Mouse (Mus musculus): ENCODE results near the gene Flt1. TPM values are rescaled to one million over a fixed set of nuclear protein-coding genes. Genes with fewer than 3 reads are reported as not detected.
A peak's percentile ranks its signal among the peaks of the same experiment; 100 is the strongest.
"Not testable (repeated sequence)": the region's sequence is repeated elsewhere in the genome, so short reads cannot be mapped to it uniquely, and the experiment has no call there.

Flt1 gene
- polyA plus RNA-seq, 1 experiment from 2014 or later: 11.8 TPM

DNA sequence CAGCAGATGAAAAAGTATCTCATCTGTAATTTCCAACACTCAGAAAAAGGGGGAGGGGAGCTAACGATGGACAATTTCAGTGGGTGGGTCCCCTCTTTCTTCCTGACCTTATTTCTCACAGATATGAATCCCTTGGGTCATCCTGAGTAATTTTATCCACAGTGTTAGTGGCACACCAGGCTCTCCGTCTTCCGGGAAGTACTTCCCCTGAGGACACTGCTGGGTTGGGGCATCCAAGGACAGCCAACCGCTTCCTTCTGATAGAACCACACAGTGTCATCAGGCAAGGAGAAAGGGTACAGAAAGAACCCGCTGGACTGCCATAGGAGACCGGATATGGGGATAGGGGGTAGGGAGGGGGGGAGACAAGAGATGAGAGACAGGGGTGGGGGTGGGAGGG lies 111.2 kb downstream of the Flt1 start:
- DNase-seq (ENCODE audit: low spot score): no peak
- Histone ChIP-seq H3K36me3 (no peaks in the 10 kb centered on the region), H3K27me3 (ENCODE audit: insufficient read depth, poor library complexity, severe bottlenecking) (no peaks in the 10 kb centered on the region), H3K27ac (no peak overlapping the region), H3K4me3 (no peak overlapping the region), H3K4me1 (replicated peaks) (no peaks in the 10 kb centered on the region), H3K9me3 (no peaks in the 10 kb centered on the region)
- 87% methylated on average over 6 of the region's 6 CpGs for WGBS

DNA sequence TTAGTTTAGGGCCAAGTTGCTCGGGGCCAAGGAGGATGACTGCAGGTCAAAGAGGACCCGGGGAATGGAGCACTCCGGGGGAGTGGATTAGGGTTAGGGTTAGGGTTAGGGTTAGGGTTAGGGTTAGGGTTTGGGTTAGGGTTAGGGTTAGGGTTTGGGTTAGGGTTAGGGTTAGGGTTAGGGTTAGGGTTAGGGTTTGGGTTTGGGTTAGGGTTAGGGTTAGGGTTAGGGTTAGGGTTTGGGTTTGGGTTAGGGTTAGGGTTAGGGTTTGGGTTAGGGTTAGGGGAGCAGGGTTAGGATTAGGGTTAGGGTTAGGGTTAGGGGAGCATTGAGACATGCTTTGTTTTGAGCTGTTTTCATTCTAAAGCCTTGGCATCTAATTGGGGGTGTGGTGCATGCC lies 114.5 kb downstream of the Flt1 start:
- H3K36me3 ChIP-seq; H3K27ac ChIP-seq; H3K4me3 ChIP-seq; H3K9me3 ChIP-seq; DNase-seq (ENCODE audit: low spot score); H3K27me3 ChIP-seq (ENCODE audit: insufficient read depth, poor library complexity, severe bottlenecking); H3K4me1 ChIP-seq (replicated peaks): not testable (repeated sequence)
- 82% methylated on average over 3 of the region's 3 CpGs for WGBS

DNA sequence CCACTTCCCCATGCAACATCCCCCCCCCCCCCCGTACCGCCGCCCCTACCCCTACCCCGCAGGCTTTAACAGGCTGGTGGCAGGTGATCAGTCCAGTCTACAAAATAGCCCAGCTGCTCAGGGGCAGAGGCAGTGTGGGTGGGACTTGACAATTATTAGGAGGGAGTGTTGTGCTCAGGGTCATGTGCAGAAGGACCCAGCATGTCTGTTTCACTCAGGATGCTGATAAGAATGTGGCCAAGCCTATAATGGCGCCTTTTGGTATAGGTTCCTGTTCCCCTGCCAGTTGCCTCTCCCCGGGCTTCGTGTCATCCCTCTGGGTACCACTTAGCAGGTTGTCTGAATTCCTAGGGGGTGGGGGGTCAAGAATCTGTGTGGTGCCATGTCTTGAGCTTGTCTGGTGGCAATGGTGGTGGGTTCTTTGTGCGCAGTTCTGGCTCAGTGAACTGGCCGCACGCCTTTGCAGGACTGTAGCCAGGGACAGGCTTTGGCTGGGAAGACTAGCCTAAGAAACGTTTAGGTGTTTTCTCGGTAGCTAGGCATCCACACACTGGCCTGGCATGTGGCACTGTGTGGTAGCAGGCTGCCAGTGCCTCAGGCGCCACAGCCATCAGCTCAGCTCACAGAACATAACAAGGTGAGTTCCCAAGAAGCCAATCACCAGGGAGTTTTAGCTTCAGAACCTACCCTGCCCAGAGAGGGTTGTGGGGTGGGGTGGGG lies 118.4 kb downstream of the Flt1 start:
- H3K4me3 ChIP-seq: no peak overlapping the region
- no peak overlapping the region for H3K27ac ChIP-seq
- no peak for DNase-seq (ENCODE audit: low spot score)
- no peaks in the 10 kb centered on the region for H3K4me1 ChIP-seq (replicated peaks)
- H3K36me3 ChIP-seq: no peaks in the 10 kb centered on the region
- no peaks in the 10 kb centered on the region for H3K9me3 ChIP-seq
- 86% methylated on average over 13 of the region's 13 CpGs for WGBS
- H3K27me3 ChIP-seq (ENCODE audit: insufficient read depth, poor library complexity, severe bottlenecking): no peaks in the 10 kb centered on the region

DNA sequence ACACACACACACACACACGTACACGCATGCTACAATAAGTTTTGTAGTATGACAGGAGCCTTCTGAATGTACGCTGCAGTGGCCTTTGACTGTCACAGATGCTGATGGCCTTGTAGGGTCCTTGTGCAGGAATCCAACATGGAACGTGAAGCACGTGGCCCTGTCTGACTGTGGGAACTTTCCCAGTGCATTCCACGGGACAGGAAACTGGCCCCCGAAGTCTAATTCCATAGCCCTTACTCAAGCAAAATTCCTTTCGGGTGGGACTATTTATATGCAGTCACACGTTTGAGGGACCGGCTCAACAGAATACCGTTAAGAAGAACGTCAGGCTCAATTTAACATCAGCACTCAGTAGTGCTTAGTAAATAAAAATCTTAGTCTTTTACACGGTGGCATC lies 119.1 kb downstream of the Flt1 start:
- H3K36me3 ChIP-seq: no peaks in the 10 kb centered on the region
- 89% methylated on average over 13 of the region's 13 CpGs for WGBS
- DNase-seq (ENCODE audit: low spot score): no peak
- H3K27me3 ChIP-seq (ENCODE audit: insufficient read depth, poor library complexity, severe bottlenecking): no peaks in the 10 kb centered on the region
- no peaks in the 10 kb centered on the region for H3K9me3 ChIP-seq
- no peaks in the 10 kb centered on the region for H3K4me1 ChIP-seq (replicated peaks)
- H3K27ac ChIP-seq: no peak overlapping the region
- no peak overlapping the region for H3K4me3 ChIP-seq

DNA sequence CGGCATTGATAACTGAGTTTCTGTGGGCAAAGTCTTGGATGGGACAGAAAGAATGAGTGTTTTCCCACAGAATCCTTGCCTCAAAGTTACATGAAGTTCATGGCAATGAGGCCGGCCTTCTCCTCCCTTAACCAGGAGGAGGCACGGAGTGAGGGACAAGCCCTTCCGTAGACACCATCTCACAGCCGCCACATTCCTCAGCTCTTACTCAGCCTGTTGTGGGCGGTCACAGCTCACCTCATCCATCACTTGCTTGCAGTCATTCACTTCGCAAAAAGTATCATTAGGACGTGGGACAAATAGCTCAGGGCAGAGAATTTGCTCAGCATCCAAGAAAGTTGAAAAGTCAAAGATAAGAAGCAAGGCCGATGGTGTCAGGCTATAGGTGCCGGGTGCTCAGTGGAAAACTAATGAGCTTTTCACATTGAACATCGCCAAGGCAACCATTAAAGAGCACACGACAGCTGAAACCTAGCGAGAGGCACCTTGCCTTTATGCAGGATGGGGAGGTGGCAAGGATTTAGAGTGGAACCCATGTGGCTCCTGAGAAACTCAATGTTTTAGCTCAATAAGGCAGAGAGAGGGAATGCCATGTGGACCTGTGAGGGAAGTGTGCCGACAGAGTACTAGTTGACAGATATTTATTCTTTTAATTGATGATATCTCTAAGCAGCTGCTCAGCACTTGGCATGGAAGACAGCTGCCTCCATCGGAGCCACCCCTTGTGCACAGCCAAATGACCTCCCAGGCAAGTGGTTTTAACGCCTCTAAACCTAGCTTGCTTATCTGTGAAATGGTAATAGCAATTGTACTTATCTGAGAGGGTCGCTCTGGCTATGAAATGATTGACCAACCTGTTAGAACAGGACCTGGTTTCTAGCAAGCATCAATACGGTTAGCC lies 124.1 kb downstream of the Flt1 start:
- no peak for DNase-seq (ENCODE audit: low spot score)
- Histone ChIP-seq H3K4me3 (no peak overlapping the region), H3K9me3 (no peaks in the 10 kb centered on the region), H3K4me1 (replicated peaks) (no peaks in the 10 kb centered on the region), H3K36me3 (no peaks in the 10 kb centered on the region), H3K27me3 (ENCODE audit: insufficient read depth, poor library complexity, severe bottlenecking) (no peaks in the 10 kb centered on the region), H3K27ac (no peak overlapping the region)
- WGBS: 75% methylated on average over 18 of the region's 18 CpGs

DNA sequence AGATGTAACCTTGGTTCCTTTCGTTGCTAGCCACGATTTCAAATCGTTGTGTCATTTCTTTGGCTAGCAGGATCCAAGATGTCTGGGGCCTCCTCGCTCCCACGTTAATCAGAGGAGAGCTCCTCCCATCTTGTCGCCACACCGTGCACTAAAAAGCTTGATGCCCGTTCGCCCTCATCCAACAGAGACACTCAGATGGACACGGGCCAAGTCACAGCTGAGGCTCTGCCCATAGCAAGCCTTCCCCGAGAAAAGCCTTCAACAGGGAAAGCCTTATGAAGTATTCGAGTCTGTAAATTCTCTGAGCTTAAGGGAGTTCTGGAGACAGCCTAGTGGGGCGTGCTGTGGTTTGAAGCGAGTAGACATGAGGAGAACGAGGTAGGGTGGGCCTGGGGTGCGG lies 128.0 kb downstream of the Flt1 start:
- Histone ChIP-seq H3K27ac (no peak overlapping the region), H3K4me1 (replicated peaks) (no peaks in the 10 kb centered on the region), H3K9me3 (no peaks in the 10 kb centered on the region), H3K36me3 (no peaks in the 10 kb centered on the region), H3K27me3 (ENCODE audit: insufficient read depth, poor library complexity, severe bottlenecking) (no peaks in the 10 kb centered on the region), H3K4me3 (no peak overlapping the region)
- DNase-seq (ENCODE audit: low spot score): no peak
- 88% methylated on average over 16 of the region's 16 CpGs for WGBS

DNA sequence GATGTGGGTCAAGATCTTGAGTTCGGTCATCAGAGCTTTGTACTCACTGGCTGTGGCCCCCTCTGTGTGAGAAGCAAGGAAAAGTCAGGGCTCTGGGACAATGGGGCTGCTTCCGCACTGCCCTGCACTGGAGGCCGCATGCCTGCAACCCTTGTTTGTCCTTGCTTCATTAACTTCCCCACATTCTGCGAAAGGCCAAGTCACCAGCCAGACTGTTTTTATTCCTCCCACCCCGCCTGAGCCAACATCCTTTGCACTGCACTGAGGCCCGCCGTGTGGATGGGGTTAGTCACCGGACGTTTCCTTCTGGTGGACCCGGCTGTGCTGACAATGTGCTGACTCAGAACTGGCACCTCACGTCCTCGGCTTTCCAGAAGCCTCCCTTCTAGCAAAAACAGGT lies 136.0 kb downstream of the Flt1 start:
- DNase-seq (ENCODE audit: low spot score): no peak
- Histone ChIP-seq H3K36me3 (no peaks in the 10 kb centered on the region), H3K27me3 (ENCODE audit: insufficient read depth, poor library complexity, severe bottlenecking) (no peaks in the 10 kb centered on the region), H3K4me3 (no peak overlapping the region), H3K27ac (peak overlapping the region; percentile 62), H3K9me3 (no peaks in the 10 kb centered on the region), H3K4me1 (replicated peaks) (peaks cover 8% of the 10 kb centered on the region)
- WGBS: 59% methylated on average over 12 of the region's 12 CpGs

DNA sequence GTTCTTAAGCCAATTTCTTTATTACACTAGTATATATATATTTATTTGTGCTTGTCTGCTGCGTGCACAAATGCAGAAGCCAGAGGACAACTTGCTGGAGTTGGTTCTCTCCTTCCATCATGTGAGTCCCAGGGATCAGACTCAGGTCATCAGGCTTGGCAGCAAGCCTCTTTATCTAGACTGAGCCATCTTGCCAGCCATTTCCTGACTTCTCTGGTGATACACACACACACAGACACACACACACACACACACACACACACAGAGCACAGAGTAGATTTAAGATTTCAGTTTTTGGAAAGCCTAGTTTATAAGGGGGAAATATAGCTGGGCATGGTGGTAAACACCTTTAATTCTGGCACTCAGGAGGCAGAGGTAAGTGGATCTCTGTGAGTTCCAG lies 140.7 kb downstream of the Flt1 start:
- no peak for DNase-seq (ENCODE audit: low spot score)
- Histone ChIP-seq H3K4me1 (replicated peaks) (peaks cover 8% of the 10 kb centered on the region), H3K4me3 (no peak overlapping the region), H3K27me3 (ENCODE audit: insufficient read depth, poor library complexity, severe bottlenecking) (no peaks in the 10 kb centered on the region), H3K9me3 (no peaks in the 10 kb centered on the region), H3K36me3 (no peaks in the 10 kb centered on the region), H3K27ac (no peak overlapping the region)
- WGBS: 93% methylated on average over 1 of the region's 1 CpGs

DNA sequence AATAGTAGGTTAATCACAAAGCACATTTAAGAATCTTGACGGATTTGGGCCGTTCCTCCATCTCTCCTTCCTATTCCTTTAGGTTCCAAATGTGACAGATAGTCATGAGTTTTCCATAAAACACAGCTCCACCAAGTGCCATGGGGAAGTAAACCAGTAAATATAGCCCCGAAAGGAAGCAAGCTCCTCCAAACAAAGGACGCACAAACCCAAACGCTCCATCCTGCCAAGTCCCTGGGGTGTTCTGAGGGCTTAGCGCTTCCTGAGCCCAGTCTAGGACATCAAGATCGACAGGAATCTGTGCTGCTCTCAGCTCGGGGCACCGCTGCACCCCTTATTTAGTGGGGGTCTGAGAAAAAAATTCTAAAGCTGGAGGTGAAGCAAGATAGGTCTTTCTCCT lies 141.2 kb downstream of the Flt1 start:
- DNase-seq (ENCODE audit: low spot score): no peak
- no peaks in the 10 kb centered on the region for H3K9me3 ChIP-seq
- H3K27ac ChIP-seq: no peak overlapping the region
- 78% methylated on average over 9 of the region's 9 CpGs for WGBS
- H3K36me3 ChIP-seq: no peaks in the 10 kb centered on the region
- H3K4me1 ChIP-seq (replicated peaks): peaks cover 3% of the 10 kb centered on the region
- H3K27me3 ChIP-seq (ENCODE audit: insufficient read depth, poor library complexity, severe bottlenecking): no peaks in the 10 kb centered on the region
- no peak overlapping the region for H3K4me3 ChIP-seq

DNA sequence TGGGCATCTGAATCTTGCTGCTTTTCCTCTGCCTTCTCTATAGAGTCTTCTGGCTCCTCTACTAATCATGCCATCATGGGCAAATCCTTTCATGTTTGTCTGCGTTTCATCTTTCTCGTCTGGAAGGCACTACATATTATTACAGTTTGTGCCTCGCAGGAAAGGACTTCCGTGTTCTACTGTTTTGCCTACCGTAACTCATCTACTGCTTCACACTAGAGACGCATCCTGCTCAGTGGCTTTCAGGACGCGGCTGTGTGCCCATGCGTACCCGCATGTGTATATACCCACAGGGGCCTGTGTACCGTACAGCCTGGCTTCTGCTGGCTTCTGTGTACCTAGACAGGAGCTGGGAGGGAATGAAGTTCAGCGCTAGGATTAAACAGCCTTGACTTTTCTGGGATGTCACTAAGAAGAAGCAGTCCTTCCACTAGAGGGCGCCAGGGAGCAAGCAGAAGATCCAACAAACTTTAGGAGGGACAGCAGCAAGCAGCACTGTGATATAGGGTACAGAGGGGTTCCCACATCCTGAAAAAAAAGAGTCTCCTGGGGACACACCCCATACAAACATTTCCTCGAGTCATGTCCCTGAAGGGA lies 142.0 kb downstream of the Flt1 start:
- 50% methylated on average over 14 of the region's 14 CpGs for WGBS
- Histone ChIP-seq H3K27me3 (ENCODE audit: insufficient read depth, poor library complexity, severe bottlenecking) (no peaks in the 10 kb centered on the region), H3K36me3 (no peaks in the 10 kb centered on the region), H3K27ac (no peak overlapping the region), H3K4me3 (no peak overlapping the region), H3K4me1 (replicated peaks) (no peaks in the 10 kb centered on the region), H3K9me3 (no peaks in the 10 kb centered on the region)
- DNase-seq (ENCODE audit: low spot score): peak; percentile 81

DNA sequence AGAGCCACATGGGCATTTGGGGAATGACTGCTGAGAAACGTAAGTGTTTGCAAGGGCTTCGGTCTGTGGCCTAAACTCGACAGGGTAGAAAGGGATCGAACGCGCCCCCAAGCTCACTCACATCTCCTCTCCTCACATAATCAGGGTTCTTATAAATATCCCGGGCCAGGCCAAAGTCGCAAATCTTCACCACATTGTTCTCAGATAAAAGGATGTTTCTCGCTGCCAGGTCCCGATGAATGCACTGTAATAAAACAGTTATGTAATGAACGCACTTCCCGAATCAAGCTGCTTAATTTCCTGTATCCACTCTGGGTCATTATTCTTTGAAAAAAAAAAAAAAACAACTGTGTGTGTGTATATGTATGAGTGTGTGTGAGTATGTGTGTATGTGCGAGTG lies 145.6 kb downstream of the Flt1 start:
- H3K4me1 ChIP-seq (replicated peaks): no peaks in the 10 kb centered on the region
- H3K27ac ChIP-seq: no peak overlapping the region
- WGBS: 93% methylated on average over 13 of the region's 13 CpGs
- no peak for DNase-seq (ENCODE audit: low spot score)
- no peaks in the 10 kb centered on the region for H3K9me3 ChIP-seq
- H3K4me3 ChIP-seq: no peak overlapping the region
- no peaks in the 10 kb centered on the region for H3K27me3 ChIP-seq (ENCODE audit: insufficient read depth, poor library complexity, severe bottlenecking)
- H3K36me3 ChIP-seq: no peaks in the 10 kb centered on the region

DNA sequence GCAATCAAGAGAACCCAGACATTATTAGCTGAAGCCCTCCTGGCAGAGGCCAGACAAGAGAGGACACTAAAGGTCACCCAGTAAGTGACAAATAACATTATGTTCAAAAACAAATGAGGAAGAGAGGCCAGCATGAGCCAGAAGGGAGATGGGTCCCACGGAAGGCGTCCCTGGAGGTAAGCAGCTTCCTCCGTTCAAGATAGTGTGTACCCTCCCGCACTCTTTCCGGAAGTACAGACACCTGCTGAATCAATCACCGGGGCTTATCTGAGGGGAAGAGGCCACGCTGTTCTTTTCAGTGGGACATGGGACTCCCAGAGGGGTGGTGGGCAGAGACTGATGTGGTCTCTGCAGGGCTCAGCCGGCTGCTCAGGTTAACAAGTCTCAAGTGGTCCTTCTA lies 146.1 kb downstream of the Flt1 start:
- no peaks in the 10 kb centered on the region for H3K36me3 ChIP-seq
- H3K9me3 ChIP-seq: no peaks in the 10 kb centered on the region
- H3K4me3 ChIP-seq: no peak overlapping the region
- WGBS: 86% methylated on average over 8 of the region's 8 CpGs
- H3K27me3 ChIP-seq (ENCODE audit: insufficient read depth, poor library complexity, severe bottlenecking): no peaks in the 10 kb centered on the region
- no peak overlapping the region for H3K27ac ChIP-seq
- no peaks in the 10 kb centered on the region for H3K4me1 ChIP-seq (replicated peaks)
- no peak for DNase-seq (ENCODE audit: low spot score)

DNA sequence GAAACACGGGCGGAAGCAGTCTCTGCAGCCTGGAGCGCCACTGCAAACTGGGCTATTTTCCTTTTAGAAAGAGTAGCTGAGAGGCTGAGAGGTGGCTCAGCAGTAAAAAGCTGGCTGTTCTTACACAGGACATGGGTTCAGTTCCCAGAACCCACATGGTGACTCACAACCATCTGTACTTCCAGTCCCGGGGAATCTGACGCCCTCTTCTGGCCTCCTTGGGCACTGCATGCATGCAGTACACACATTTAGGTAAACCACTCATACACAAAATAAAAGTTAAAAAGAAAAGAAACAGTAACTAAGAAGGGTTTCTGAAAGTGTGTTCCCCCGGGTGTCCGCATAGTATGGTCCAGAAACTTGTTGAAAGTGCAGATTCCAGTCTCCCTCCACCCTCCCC lies 146.7 kb downstream of the Flt1 start:
- Histone ChIP-seq H3K27ac (no peak overlapping the region), H3K9me3 (no peaks in the 10 kb centered on the region), H3K4me3 (no peak overlapping the region), H3K27me3 (ENCODE audit: insufficient read depth, poor library complexity, severe bottlenecking) (no peaks in the 10 kb centered on the region), H3K4me1 (replicated peaks) (no peaks in the 10 kb centered on the region), H3K36me3 (no peaks in the 10 kb centered on the region)
- no peak for DNase-seq (ENCODE audit: low spot score)
- WGBS: 88% methylated on average over 7 of the region's 7 CpGs
